Mouse (Mus musculus): ENCODE data around the gene Csrp2.

The Csrp2 gene

DNA sequence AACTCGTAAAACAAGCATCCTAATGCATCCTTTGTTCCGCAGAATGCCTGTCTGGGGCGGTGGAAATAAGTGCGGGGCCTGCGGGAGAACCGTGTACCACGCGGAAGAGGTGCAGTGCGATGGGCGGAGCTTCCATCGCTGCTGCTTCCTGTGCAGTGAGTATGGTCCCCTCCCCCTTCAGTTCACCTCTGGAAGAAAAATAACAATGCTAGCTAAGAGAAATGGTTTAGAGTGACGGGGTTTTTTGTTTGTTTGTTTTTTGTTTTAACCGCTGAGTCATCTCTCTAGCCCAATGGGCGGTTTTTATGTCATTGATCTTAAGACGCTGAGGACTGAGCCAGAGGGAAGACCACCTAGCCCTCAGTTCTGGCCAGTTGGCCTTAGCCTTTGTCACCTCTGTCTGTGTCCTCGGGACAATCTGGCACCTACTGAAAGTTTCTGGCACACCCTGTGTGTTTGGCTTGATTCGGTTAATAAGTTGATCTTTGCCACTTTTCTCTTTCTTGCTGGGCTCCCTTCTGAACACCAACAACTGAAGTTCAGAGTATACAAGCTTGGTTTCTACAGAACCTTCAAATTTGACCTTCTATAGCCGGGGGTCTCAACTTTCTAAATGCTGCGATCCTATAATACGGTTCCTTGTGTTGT lies 12.4 kb downstream of the Csrp2 start:
- DNase-seq: no peak

DNA sequence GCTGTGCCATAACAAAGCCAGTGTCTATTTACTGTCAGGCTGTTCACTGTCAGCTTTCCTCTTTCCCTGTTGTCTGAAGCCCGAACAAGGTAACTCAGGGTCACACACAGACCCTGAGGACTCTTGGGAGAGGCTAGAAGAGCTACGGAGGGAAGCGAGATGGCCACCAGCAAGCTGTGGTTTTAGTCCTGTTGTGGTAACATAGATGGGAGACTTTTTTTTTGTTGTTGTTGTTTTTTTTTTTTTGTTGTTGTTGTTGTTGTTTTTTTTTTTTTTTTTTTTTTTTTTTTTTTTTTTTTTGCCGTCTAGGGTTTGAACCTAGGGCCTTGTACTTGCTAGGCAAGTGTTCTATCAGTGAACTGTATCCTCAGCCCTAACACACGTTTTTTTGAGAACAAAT lies 14.0 kb downstream of the Csrp2 start:
- no peak for DNase-seq

DNA sequence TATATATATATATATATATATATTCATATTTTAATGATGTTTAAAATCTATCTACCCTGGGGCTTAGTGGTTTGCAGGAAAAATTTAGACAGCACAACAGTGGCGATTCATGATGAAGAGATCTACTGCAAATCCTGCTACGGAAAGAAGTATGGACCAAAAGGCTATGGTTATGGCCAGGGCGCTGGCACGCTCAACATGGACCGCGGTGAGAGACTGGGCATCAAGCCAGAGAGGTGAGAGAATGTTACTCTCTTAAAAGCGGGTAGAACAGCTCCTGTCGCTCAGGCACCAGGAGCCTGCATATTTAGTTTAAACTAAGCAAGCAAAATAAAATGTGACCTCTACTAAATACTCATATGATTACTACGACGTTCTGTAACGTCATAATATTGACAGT lies 15.5 kb downstream of the Csrp2 start:
- DNase-seq: peak; percentile 60

DNA sequence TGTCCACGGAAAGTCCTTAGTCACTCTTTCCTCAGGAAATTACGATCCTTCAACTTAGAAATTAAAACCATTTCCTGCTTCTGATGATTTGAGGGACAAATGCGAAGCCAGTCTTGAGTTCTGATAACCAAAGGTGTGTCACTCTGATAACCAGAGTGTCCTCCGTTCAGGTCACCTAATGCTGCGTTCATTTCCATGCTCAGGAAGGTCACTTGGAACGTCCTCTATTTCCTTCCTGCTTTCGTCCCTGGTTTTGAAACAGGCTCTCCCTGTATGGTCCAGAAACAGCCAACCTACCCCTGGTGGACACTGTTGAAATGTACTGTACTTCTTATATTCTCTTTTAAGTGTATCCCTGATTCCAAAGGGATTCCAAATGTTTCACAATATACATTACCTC lies 16.1 kb downstream of the Csrp2 start:
- DNase-seq: no peak

DNA sequence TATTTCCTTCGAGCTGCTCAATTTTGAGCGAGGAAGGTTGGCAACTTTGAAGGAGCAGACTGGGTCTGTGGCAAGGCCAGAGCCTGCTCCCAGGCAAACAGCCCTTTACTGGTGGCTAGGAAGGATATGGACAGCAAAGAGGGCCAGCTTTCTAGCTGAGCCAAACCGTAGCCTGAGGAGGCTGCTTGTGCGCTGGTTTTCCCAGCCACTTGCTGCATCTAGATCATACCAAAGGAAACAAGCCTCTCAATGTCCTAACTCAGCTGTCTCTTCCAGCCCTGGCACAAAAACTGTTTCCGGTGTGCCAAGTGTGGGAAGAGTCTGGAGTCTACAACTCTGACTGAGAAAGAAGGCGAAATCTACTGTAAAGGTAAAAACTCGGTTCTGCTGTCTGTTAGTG lies 18.8 kb downstream of the Csrp2 start:
- no peak for DNase-seq

DNA sequence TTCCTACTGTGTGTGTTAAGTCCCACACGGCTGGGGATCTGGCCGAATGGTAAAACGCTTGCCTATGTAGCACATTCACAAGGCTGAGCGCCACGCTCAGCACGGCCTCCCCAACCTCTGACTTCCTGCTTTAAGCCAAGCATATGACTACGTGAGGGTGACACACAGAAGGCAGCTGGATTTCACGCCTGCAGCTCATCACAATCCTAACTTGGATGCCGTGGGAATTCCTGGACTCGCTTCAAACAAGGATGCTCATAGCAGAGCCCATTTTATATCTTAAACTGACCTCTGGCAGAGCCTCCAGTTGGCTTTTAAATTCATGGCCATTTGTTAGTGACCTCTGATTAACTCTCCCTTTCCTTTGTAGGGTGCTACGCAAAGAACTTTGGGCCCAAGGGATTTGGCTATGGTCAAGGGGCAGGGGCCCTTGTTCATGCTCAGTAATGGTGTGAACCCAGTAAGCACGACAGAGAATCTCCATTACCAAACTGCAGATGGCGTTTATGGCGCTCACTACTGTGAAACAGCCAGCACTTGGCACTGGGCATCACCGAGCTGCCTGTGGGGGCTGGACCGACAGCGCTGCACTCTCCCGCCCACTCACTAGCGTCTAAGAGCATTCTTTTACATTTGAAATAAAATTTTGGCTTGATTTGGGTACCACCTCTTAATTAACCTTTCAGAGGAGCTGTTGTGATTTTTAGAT lies 19.4 kb downstream of the Csrp2 start:
- no peak for DNase-seq

DNA sequence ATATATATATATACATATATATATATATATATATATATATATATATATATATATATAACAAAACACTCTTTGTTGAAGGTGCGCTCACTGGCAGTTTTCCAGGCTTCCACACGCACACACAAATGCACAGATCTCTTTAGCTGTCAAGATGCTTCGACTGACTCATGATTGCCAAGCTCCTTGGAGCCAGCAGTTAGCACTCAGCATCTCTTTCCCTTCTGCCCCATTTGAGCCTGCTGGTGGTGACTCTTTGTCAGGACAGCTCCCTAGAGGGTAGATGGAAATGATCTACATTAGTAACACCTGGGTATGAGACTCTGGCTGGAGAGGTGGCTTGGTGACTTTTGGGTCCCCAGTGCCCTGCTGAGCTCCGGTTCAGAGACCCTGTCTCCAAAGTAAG lies 20.1 kb downstream of the Csrp2 start:
- no peak for DNase-seq

DNA sequence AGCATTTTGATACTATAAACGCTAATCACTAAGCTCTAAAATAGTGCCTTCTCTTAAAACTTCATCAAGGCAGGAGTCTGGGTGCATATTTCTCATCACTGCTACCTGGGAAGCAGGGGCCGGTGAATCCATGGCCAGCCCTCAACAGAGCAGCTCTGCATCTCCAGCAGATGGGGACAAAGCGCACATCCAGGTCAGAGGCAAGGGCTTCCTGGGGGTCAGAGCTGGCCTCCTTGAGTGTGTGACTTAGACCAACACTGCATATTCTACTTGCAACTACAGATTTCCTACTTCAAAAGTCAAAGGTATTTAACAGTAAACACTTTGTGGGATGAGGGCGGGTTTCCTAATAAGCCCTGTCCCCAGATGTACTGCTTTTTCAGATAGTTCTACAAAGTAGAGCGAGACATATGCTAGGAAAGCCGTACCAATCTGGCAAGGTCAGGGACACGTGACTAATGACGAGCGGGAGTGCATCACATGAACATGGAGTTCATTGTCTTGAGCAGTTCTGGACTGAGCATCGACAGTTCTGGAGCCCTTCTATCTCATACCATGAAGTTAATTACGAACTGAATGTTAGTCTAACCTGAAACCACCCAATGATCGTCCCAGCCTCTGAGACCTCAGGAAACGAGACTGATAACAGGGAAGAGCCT lies 21.3 kb downstream of the Csrp2 start:
- DNase-seq: no peak

DNA sequence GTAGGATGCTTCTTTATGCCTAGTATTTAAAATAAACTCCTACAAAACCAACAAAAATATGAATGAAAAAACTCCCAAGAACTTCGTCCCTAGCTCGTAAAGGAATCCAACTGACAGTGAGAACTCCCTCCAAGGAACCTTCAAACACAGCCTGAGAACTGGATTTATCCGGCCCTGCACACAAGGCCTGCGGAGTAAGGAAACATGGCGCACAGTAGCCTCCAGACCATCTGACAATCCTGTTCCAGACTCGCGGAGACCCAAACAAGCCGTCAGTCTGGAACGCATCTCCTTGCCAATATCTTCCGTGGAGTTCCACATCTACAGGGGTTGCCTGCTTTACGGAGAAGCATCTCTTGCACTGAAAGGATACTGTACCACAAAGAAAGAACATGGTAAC lies 22.4 kb downstream of the Csrp2 start:
- no peak for DNase-seq

DNA sequence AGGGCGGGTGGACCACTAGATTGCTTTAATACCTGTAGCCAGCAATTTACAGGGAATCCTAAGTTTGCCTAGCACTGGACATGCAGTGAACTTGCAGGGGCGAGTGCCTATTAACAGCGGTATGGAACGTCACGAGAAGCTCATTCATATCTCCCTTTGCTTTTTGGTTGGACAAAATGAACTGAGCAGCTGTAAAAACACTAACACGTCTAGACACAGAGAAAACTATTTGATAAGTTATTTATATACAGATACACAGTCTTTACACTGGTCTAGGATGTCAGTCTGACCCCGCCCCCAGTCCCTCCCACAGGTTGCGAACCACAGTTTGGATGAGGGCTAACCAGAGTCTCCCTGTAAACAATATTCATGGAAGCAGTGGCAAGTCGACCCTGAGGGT lies 23.2 kb downstream of the Csrp2 start:
- no peak for DNase-seq

DNA sequence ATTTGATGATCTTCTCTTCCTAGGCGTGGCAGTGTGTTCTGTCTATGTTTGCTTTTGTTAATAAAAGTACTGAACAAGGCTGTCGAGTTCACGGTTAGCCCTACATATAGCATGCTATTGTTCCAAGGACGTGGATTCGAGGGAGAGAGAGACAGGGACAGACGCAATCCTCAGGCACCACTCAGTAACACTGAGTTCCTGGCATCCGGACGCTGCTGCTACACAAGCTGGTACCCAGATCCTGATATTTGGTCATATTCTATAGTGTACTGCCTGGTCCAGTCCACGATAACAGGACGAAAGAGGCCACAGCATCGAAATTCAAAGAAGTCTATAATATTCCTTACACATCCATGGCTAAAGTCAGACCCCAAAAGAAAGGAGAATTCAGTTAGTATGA lies 24.6 kb downstream of the Csrp2 start:
- DNase-seq: no peak

DNA sequence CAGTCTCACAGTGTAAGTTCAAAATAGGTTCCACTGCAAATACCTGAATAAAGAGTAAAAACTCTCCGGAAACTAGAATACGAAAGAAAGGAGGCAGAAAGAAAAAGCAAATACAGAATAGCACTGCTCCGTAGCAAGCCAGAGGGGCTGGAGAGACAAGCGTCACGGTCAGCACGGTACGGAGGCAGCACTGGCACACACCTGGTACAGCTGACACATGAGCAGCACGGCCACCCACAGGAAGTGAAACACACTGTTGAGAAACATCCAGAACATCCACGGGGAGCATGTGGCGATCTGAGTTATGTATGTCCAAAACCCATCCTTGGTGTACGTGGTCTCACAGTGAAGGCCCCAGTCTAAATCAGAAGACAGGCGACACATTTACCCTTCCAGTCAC lies 26.4 kb downstream of the Csrp2 start:
- no peak for DNase-seq

DNA sequence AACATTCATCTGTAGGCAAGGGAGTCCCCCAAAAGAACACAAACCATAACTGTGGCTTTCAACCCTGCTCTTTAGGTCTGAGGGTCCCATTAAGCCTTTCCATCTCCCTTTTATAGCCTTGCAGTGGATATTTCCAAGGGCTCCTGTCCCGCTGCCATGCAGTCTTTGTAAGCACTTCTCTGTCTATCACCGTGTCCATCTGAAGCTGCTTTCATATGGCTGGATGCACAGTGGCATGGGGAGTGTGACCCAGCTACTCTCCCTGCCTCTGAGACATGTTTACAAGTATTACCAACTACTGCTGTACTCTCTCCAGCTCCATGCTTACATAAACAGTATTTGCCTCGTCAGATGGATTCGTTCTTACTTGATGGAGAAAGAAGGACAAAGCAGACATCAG lies 28.0 kb downstream of the Csrp2 start:
- no peak for DNase-seq

DNA sequence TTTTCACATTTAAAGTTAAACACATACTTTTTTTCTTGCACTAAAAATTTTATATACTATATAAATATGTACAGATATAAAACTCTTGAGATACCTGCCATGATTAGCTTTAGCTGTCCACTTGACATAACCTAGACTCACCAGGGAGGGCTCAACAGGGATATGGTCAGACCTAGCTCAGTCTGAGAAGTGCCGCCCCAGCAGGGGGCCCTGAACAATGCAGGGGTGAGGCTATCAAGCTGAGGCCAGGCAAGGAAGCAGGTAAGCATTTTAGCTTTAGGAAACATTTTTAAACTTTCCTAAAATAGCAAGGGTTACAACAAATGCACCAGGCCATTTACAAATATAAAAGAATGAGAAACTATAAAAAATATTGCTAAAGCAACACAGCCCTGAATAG lies 31.5 kb downstream of the Csrp2 start:
- DNase-seq: no peak

DNA sequence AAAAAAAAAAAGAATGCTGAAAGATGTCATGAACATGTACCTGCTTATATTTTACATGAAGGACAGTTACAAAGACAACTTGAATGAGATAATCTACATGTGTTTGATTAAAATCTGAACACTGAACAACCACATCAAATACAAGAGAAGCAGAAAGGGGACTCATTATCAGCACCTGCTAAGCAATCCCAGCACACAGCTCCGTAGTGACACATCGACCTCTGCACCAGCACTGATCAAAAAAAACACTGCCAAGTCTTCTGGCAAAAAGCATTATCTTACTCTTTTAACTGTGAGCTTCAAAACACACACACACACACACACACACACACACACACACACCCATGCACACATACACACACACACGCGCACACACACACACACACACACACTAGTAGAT lies 32.2 kb downstream of the Csrp2 start:
- no peak for DNase-seq

DNA sequence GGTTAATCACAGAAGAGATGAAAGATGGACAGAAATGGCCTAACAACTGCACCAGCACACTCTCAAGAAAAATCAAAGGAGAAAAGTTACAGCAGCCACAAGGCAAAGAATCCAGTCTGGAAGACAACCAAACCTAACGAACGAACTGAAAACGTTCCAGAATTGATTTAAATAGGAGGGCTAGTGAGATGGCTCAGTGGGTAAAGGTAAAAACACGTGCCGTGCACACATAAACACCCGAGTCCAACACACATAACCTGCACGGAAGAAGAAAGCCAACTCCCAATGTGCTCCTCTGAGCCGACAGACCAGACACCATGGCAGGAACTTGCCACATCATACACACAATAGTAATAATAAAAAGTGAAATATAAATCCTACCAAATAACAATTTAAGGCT lies 32.7 kb downstream of the Csrp2 start:
- DNase-seq: no peak

DNA sequence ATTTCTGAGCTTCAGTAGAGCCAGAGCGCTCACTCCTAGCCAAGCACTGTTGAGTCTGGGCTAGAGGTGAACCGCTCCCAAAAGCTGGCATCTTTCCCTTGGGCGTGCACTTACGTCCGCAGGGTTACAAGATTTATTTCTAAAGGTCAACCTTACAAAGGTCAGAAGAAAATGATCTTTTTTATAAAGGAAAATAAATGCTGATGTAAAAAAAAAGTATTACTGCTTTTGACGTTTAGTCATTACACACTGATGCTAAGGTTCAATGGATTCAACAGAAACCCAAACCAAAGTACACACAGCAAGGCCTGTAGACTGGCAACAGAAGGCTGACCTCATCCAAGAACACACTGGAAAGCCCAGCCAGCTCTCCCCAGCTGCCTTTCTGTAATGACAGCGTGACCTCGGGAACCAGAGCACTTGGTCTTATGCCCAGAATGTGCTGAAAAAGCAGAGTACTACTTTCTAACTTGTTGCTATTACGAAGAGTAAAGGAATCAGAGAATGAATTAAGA lies 33.4 kb downstream of the Csrp2 start:
- DNase-seq: peak; percentile 97

DNA sequence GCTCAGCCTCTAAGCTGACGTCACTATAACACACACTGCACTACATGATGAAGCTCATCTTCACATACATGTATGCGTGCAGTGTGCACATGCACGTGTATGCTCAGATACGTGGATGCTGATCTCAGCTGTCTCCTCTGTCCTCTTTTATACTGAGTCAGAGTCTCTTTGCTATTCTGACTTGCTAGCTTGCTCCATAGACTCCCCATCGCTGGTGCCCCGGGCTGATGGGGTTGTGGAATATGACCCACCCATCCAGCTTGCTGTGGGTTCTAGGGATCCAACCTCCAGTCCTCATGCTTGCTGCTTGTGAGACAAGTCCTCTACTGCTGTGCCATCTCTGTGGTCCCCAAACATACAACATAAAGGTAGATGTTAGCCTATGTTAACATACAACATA lies 39.3 kb downstream of the Csrp2 start:
- DNase-seq: no peak

DNA sequence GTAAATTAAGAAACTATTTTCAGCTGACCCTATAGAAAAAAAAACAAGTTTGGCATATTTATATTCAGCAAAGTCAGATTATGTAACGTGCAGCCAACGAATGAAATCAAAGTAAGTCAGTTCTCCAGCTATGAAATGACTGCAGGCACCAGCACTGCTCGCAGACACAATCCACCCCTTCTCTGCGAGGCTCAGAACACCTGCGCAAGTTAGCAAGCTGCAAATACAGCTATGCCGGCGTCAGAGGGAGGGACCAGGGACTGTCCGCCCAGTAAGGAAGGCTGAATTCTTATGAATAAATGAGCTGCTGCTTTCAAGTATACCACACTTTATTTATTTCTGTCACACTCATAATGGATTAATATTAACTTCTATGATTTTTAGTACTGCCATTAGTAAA lies 40.2 kb downstream of the Csrp2 start:
- DNase-seq: no peak

DNA sequence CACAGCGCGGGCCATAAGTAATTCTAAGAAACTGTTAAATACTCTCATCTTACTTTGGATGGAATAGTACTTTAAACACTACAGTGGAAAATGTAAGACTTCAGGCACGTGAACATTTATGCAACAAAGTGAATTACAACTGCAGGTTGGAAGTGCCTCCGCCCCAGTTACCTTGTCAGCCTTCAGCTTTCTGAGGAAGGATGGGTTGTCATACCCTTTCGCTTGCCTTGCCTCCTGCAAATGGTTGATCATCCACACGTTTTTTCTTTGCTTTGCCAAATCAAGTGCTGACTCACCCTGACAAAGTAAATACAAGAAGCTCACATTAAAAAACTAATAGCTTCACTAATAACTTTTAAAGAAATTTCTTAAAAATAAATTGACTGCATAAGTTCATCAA lies 41.3 kb downstream of the Csrp2 start:
- DNase-seq: no peak

DNA sequence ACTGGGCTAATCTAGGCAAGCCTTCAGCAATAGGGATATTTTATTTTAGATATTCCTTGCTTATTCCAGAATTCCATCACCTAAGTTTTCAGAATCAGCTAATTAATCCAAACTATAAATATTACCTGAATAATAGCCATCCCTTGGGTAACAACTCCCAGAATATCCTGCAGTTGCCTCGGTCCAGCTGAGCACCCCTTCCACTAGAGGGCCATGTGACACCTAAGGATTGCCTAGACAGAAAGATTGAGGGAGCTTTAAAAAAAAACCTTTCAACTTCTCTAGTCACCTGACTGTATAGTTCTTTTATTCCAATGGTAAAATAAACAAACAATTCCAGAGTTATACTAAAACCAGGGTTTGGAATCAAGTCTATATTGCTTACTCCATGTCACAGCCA lies 42.6 kb downstream of the Csrp2 start:
- DNase-seq: no peak

DNA sequence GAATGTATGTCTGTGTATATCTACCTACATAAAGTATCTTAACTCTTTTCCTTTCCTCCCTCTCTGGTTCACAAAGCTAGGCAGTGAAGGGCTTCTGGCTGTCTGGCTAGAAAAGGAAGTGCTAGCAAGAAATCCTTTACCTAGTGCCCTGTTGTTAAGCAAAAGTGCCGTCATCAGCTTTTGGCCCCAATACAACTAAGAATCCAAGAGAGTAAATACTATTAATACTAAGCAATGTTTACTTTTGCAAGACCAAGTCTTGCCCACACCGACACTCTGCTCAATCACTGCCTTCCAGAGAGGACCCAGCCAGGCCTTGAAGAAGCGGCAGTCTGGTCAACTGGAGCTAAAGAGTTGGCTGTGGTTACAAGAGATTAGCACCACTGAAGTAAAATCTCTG lies 51.5 kb downstream of the Csrp2 start:
- DNase-seq: no peak

DNA sequence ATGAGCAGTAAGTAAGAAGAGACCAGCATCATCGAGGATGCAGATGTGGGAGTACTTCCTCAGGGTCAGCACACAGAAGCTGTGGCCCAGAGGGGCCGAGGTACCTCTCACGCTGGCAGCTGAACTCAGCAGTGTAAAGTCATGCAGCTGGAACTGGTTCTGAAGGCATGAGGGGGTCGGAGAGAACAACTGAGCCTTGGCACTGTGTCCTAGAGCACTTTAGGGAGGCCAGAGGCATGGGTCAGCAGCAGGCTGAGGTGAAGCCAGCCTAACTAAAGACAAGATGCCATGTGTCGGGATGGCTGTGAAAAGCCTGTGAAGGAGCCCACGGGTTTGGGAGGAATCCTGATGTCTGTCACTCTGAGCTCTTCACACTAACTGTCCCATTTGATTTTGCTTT lies 51.9 kb downstream of the Csrp2 start:
- no peak for DNase-seq

DNA sequence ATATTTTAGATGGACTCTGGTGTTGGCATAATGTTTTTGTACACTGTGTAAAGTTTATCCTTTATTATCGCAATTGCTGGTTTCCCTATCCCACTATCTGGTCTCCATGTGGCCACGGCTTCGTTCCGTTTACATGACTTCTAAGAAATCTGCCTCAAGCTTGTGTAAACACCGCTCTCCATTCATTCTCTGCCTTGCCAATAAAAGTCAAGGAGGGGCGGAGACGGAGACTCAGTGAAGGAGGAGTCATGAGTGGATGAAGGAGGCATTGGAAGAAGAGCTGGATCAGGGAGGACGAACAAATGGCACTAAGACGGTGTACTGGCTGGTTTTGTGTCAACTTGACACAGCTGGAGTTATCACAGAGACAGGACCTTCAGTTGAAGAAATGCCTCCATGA lies 52.4 kb downstream of the Csrp2 start:
- no peak for DNase-seq

Measured in kidney, adult 11 months (tissue).